Mouse (Mus musculus) ES-Bruce4 (cell line): ENCODE data around the gene Rcc2. TPM values are rescaled to one million over a fixed set of nuclear protein-coding genes. Genes with fewer than 3 reads are reported as not detected.

Experiments used
- H3K27ac ChIP-seq: 2 replicates; pipeline ENCODE4 v1.5.1; 2012; ENCODE audit warnings: low read length, inconsistent platforms; ENCODE audit not compliant: insufficient read depth
- H3K27me3 ChIP-seq: 2 replicates; pipeline ENCODE4 v1.6.1; 2012; ENCODE audit warnings: mild to moderate bottlenecking, low read length, inconsistent platforms; ENCODE audit not compliant: control insufficient read depth, poor library complexity, insufficient read depth, severe bottlenecking
- H3K36me3 ChIP-seq: 2 replicates; pipeline ENCODE4 v1.6.1; 2012; ENCODE audit warnings: inconsistent platforms, mild to moderate bottlenecking, low read length, moderate library complexity; ENCODE audit not compliant: control insufficient read depth, poor library complexity, insufficient read depth, severe bottlenecking
- H3K4me1 ChIP-seq: one replicate; pipeline ENCODE4 v1.8.1; 2011; ENCODE audit warnings: low read length; ENCODE audit not compliant: control insufficient read depth, insufficient read depth
- H3K4me3 ChIP-seq: 2 replicates; pipeline ENCODE4 v1.5.1; 2011; ENCODE audit warnings: low read depth, mild to moderate bottlenecking, low read length
- H3K9ac ChIP-seq: 2 replicates; pipeline ENCODE4 v1.6.1; 2012; ENCODE audit warnings: low read depth, mild to moderate bottlenecking, inconsistent platforms; ENCODE audit not compliant: poor library complexity, severe bottlenecking
- H3K9me3 ChIP-seq: replicated peaks from 2 replicates; pipeline ENCODE4 v1.6.1; 2012; ENCODE audit warnings: mild to moderate bottlenecking, low read length, inconsistent platforms; ENCODE audit not compliant: control insufficient read depth, poor library complexity, insufficient read depth, severe bottlenecking
- CTCF ChIP-seq: IDR thresholded peaks from one replicate; pipeline ENCODE4 v1.8.1; 2011; ENCODE audit warnings: low read depth, low read length
- EP300 ChIP-seq: IDR thresholded peaks from 2 replicates; pipeline ENCODE4 v1.6.1; 2011; ENCODE audit warnings: low read depth, low read length; ENCODE audit not compliant: insufficient read depth
- POLR2A ChIP-seq: IDR thresholded peaks from one replicate; pipeline ENCODE4 v1.8.1; 2011; ENCODE audit warnings: low read length; ENCODE audit not compliant: insufficient read depth
- polyA plus RNA-seq: library from polyadenylated mRNA; stranded (reverse); fragments of >200 nt; gene quantifications from 2 replicates; pipeline ENCODE4 v1.2.4, GENCODE M21; 2011; ENCODE audit warnings: low read depth; ENCODE audit not compliant: missing spikeins, insufficient read depth, insufficient read length

The Rcc2 gene
- polyA plus RNA-seq, 1 experiment, result 227 TPM

GRCm38 (mm10) chr4:140710781-140711180, 10.4 kb downstream of the Rcc2 start:
- TF ChIP-seq CTCF (no peak), EP300 (no peak), POLR2A (no peak)
- Histone ChIP-seq H3K9me3 (no peaks in the 10 kb centered on the region), H3K27ac (no peak overlapping the region), H3K36me3 (peaks cover 87% of the 10 kb centered on the region), H3K4me1 (no peaks in the 10 kb centered on the region), H3K9ac (no peak overlapping the region), H3K4me3 (no peak overlapping the region), H3K27me3 (no peaks in the 10 kb centered on the region)

DNA sequence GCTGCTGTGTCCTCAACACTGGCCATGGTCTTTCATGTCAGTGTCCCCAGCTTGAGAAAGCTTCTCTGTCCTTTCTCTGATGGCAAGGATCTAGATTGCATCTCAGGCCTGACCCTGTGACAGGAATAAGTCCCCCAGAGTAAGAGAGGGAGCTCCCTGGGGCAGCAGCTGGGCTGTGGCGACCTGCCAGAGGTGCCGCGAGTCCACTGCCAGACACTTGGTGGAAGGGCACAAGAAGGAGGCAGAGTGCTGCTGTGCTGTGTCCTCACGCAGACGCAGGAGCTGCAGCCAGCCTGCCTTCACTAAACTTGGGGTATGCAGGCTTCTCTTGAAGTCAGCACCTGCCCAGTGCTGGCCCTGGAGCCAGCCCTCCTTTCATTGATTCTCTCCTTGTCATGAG, 11.0 kb downstream of the Rcc2 start:
- H3K36me3 ChIP-seq, result peaks cover 93% of the 10 kb centered on the region

GRCm38 (mm10) chr4:140713480-140714365, 13.4 kb downstream of the Rcc2 start:
- Histone ChIP-seq H3K4me3 (no peak overlapping the region), H3K36me3 (peaks cover 92% of the 10 kb centered on the region), H3K4me1 (no peaks in the 10 kb centered on the region), H3K9me3 (no peaks in the 10 kb centered on the region), H3K9ac (no peak overlapping the region), H3K27me3 (no peaks in the 10 kb centered on the region), H3K27ac (no peak overlapping the region)
- no peak for TF ChIP-seq EP300
- no peak for TF ChIP-seq POLR2A
- TF ChIP-seq CTCF, result peak; percentile 95

More for the DNA sequence above, 11.0 kb downstream of the Rcc2 start:
- Histone ChIP-seq H3K27me3 (no peaks in the 10 kb centered on the region), H3K4me1 (no peaks in the 10 kb centered on the region), H3K4me3 (no peak overlapping the region), H3K9ac (no peak overlapping the region), H3K9me3 (no peaks in the 10 kb centered on the region), H3K27ac (no peak overlapping the region)
- TF ChIP-seq EP300 (no peak), CTCF (no peak), POLR2A (no peak)

GRCm38 (mm10) chr4:140714586-140714985, 14.2 kb downstream of the Rcc2 start:
- H3K36me3 ChIP-seq, result peaks cover 91% of the 10 kb centered on the region
- no peak for TF ChIP-seq EP300
- TF ChIP-seq CTCF, result no peak
- no peak for TF ChIP-seq POLR2A
- no peaks in the 10 kb centered on the region for H3K27me3 ChIP-seq
- no peaks in the 10 kb centered on the region for H3K4me1 ChIP-seq
- no peaks in the 10 kb centered on the region for H3K9me3 ChIP-seq
- H3K4me3 ChIP-seq, result no peak overlapping the region
- no peak overlapping the region for H3K27ac ChIP-seq
- H3K9ac ChIP-seq, result no peak overlapping the region

DNA sequence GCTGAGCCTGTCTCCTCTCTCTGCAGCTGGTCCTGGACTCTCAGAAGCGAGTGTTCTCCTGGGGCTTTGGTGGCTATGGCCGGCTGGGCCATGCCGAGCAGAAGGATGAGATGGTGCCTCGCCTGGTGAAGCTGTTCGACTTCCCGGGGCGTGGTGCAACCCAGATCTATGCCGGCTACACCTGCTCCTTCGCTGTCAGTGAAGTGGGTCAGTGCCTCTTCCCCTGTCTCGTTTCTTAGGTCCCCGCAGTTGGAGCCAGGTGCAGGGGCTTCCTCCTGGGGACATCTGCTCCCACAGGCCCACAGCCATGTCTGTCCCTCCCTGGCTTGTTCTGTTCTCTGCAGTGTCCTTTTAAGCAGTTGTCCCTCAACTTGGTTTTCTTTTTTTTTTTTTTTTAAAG, 16.7 kb downstream of the Rcc2 start:
- H3K9ac ChIP-seq, result no peak overlapping the region
- H3K4me3 ChIP-seq, result no peak overlapping the region
- H3K36me3 ChIP-seq, result peaks cover 93% of the 10 kb centered on the region
- no peaks in the 10 kb centered on the region for H3K9me3 ChIP-seq
- TF ChIP-seq CTCF, result no peak
- TF ChIP-seq EP300, result no peak
- no peak for TF ChIP-seq POLR2A
- no peaks in the 10 kb centered on the region for H3K27me3 ChIP-seq
- no peak overlapping the region for H3K27ac ChIP-seq
- no peaks in the 10 kb centered on the region for H3K4me1 ChIP-seq

DNA sequence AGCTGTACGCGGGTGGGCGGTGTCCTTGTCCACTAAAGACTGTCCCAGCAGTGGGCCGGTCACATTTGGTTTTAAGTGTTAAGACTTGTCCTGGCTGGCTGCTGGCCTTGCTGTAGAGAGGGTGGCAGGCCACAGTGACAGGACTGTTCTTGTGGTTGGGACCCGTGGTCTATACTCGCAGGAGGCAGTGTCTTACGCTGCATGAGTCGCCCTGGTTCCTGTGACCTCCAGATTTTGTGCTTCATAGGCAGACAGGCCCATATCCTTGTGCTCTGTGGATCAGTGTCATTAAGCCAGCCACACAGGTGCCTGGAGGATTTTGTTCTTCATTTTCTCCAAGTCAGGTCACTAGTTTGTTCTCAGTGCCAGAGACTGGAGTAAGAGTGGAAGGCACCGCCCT, 18.1 kb downstream of the Rcc2 start:
- no peaks in the 10 kb centered on the region for H3K27me3 ChIP-seq
- H3K27ac ChIP-seq, result no peak overlapping the region
- peaks cover 86% of the 10 kb centered on the region for H3K36me3 ChIP-seq
- H3K4me1 ChIP-seq, result no peaks in the 10 kb centered on the region
- no peak overlapping the region for H3K4me3 ChIP-seq
- no peak overlapping the region for H3K9ac ChIP-seq
- TF ChIP-seq POLR2A (no peak), CTCF (no peak), EP300 (no peak)
- no peaks in the 10 kb centered on the region for H3K9me3 ChIP-seq
